Mouse (Mus musculus) forebrain, embryonic 11.5 days (tissue): ENCODE measurements around the gene Scimp. TPM values are rescaled to one million over a fixed set of nuclear protein-coding genes. Genes with fewer than 3 reads are reported as not detected.
"Not testable (repeated sequence)": the region's sequence is repeated elsewhere in the genome, so short reads cannot be mapped to it uniquely, and the experiment has no call there.

Experiments used
- ATAC-seq: fragments of 200-750 bp; cut with Nextera tagmentation; replicated peaks from 2 replicates; pipeline ENCODE4 v1.8.0; 2017; ENCODE audit warnings: moderate TSS enrichment; ENCODE audit not compliant: low FRiP score
- DNase-seq: peaks from one replicate; pipeline ENCODE4 v3.0.0-alpha.2; 2017; ENCODE audit warnings: low spot score
- H3K27ac ChIP-seq: fragments of 300-500 bp; sonication (generic); 2 replicates; pipeline ENCODE4 v1.5.1; 2014; ENCODE audit warnings: low read depth, low read length
- H3K27me3 ChIP-seq: fragments of 300-500 bp; sonication (generic); 2 replicates; pipeline ENCODE4 v1.6.1; 2014; ENCODE audit warnings: mild to moderate bottlenecking, low read length, mixed read lengths; ENCODE audit not compliant: control insufficient read depth, insufficient read depth
- H3K36me3 ChIP-seq: fragments of 300-500 bp; sonication (generic); 2 replicates; pipeline ENCODE4 v1.6.1; 2014; ENCODE audit warnings: mild to moderate bottlenecking, low read length, moderate library complexity, mixed read lengths; ENCODE audit not compliant: control insufficient read depth, insufficient read depth
- H3K4me1 ChIP-seq: fragments of 300-500 bp; sonication (generic); replicated peaks from 2 replicates; pipeline ENCODE4 v1.6.1; 2014; ENCODE audit warnings: low read length, mixed read lengths; ENCODE audit not compliant: control insufficient read depth, insufficient read depth
- H3K4me2 ChIP-seq: fragments of 300-500 bp; sonication (generic); 2 replicates; pipeline ENCODE4 v1.6.1; 2014; ENCODE audit warnings: low read depth, mild to moderate bottlenecking, low read length, moderate library complexity, mixed read lengths; ENCODE audit not compliant: severe bottlenecking
- H3K4me3 ChIP-seq: fragments of 300-500 bp; sonication (generic); 2 replicates; pipeline ENCODE4 v1.5.1; 2014; ENCODE audit warnings: low read depth, low read length
- H3K9ac ChIP-seq: fragments of 300-500 bp; sonication (generic); 2 replicates; pipeline ENCODE4 v1.6.1; 2014; ENCODE audit warnings: low read length
- H3K9me3 ChIP-seq: fragments of 300-500 bp; sonication (generic); 2 replicates; pipeline ENCODE4 v1.6.1; 2016; ENCODE audit warnings: low read length, mixed read lengths; ENCODE audit not compliant: control insufficient read depth
- WGBS: fragments of 180-500 bp; shearing (Covaris S2); extraction: QIAGEN DNeasy Blood & Tissue Kit; methylation state at CpG from one replicate; pipeline ENCODE4 v1.1.7; 2014; 5-methylcytosine and 5-hydroxymethylcytosine counted together
- polyA plus RNA-seq: library from polyadenylated mRNA; unstranded; fragments of >200 nt; fragmentation: Nextera tagmentation; extraction: Ambion mirVana; gene quantifications from 2 replicates; pipeline ENCODE4 v1.2.1, GENCODE M21; 2014

The Scimp gene
- polyA plus RNA-seq, 1 experiment from 2014 or later, result not detected

DNA sequence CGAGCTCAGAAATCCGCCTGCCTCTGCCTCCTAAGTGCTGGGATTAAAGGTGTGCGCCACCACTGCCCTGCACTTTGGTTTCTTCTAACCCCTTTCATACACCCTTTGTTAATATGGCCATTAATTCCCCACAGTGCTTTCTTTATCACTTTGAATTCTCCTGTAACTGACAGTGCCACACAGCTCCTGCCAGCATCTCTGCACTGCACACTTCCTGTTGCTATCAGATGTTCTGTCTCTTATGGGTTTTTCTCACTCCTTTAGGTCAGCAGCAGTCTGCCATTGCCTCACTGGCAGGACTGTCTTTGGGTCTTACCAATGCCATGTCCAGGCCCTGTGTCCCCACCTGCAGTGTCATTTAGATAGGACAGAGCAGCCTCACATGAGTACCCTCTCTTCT is 41.6 kb downstream of the Scimp start:
- ATAC-seq (no peak), DNase-seq (no peak)
- Histone ChIP-seq H3K4me2 (no peak overlapping the region), H3K4me3 (no peak overlapping the region), H3K36me3 (peaks cover 4% of the 10 kb centered on the region; the same call in 1 of the 2 replicates), H3K27me3 (no peaks in the 10 kb centered on the region), H3K27ac (no peak overlapping the region), H3K4me1 (no peaks in the 10 kb centered on the region), H3K9me3 (no peaks in the 10 kb centered on the region), H3K9ac (no peak overlapping the region)
- WGBS, result 97% methylated on average over 3 of the region's 3 CpGs

DNA sequence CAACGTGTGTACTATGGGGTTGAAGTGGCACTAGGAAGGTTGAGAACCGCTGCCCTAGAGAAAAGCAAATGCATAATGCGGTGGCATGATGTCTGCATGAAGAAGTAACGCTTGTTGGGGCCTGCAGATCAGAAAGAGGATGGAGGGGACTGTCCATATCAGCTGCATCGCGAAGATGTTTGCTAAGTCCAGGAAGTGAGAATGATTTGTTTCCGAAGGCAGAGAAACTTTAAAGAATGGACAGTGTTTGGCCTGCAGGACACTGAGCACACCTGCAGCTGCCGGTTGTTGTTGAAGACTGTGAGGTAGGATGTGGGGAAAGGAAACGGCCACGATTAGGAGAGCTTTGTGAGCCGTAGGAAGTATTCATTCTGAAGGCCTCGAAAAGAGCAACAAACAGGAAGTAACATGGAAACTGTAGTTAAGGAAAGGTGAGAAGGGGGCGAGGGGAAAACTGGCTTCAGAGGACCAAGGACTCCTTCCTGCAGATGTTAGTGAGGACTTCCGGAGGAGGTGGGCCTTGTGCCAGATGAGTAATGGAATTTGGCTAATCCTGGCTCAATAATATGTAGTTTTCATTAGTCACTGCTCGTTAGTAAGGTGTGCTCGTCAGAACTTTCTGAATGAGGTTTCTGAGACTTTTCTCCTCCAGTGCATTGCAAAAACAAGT is 46.5 kb downstream of the Scimp start:
- Histone ChIP-seq H3K36me3 (no peaks in the 10 kb centered on the region), H3K9ac (no peak overlapping the region), H3K4me1 (no peaks in the 10 kb centered on the region), H3K27me3 (no peaks in the 10 kb centered on the region), H3K4me3 (no peak overlapping the region), H3K4me2 (no peak overlapping the region), H3K27ac (no peak overlapping the region), H3K9me3 (no peaks in the 10 kb centered on the region)
- DNase-seq (no peak), ATAC-seq (no peak)
- whole genome bisulfite sequencing, result 80% methylated on average over 16 of the region's 16 CpGs

GRCm38 (mm10) chr11:70763936-70764808 is 48.2 kb downstream of the Scimp start, which contains the start of gene Zfp3:
Zfp3 (plus strand) TSS chr11:70764209.
- DNase-seq, result peak; percentile 84
- Histone ChIP-seq H3K9me3 (no peaks in the 10 kb centered on the region), H3K4me3 (peak within 1 kb of the TSS; percentile 82), H3K27me3 (no peaks in the 10 kb centered on the region), H3K4me1 (no peaks in the 10 kb centered on the region), H3K9ac (peak within 1 kb of the TSS; percentile 86), H3K36me3 (no peaks in the 10 kb centered on the region), H3K27ac (peak within 1 kb of the TSS; percentile 53), H3K4me2 (peak within 1 kb of the TSS; percentile 79)
- WGBS, result under 1% methylated on average over 76 of the region's 78 CpGs
- peak; percentile 67 for ATAC-seq

GRCm38 (mm10) chr11:70763582-70763935 is 48.8 kb downstream of the Scimp start:
- no peak for DNase-seq
- no peaks in the 10 kb centered on the region for H3K36me3 ChIP-seq
- WGBS, result 37% methylated on average over 3 of the region's 3 CpGs
- H3K27ac ChIP-seq, result no peak overlapping the region
- no peaks in the 10 kb centered on the region for H3K9me3 ChIP-seq
- peak overlapping the region; percentile 79 for H3K4me2 ChIP-seq
- H3K27me3 ChIP-seq, result no peaks in the 10 kb centered on the region
- peak overlapping the region; percentile 82 for H3K4me3 ChIP-seq
- no peaks in the 10 kb centered on the region for H3K4me1 ChIP-seq
- no peak for ATAC-seq
- peak overlapping the region; percentile 86 for H3K9ac ChIP-seq

DNA sequence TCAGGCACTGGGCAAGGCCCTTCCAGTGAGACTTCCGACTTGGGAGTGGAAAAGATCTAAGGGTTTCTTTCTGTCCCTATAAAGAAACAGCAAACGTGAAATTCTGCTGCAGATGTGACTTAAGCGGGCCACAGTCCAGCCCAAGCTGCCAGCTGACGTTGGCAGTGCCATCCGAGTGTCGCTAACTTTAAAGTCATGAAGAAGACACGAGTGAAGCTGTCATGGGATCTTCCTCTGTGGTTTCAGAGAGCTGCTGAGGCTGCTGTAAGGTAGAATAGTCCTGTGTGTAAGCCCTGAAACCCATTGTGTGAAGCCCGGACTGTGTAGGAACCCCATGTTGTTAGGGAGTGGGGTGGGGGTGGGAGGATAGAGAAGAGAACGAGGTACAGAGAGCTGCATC is 49.7 kb downstream of the Scimp start:
- Histone ChIP-seq H3K9me3 (no peaks in the 10 kb centered on the region), H3K36me3 (no peaks in the 10 kb centered on the region), H3K4me1 (no peaks in the 10 kb centered on the region), H3K27ac (no peak overlapping the region), H3K4me2 (no peak overlapping the region), H3K27me3 (no peaks in the 10 kb centered on the region), H3K4me3 (no peak overlapping the region), H3K9ac (no peak overlapping the region)
- ATAC-seq, result no peak
- WGBS, result 85% methylated on average over 9 of the region's 9 CpGs
- no peak for DNase-seq

GRCm38 (mm10) chr11:70760446-70760845 is 51.9 kb downstream of the Scimp start:
- not testable (repeated sequence) for H3K9ac ChIP-seq, H3K27me3 ChIP-seq, DNase-seq, H3K27ac ChIP-seq, H3K9me3 ChIP-seq, H3K4me2 ChIP-seq, H3K4me3 ChIP-seq, ATAC-seq, H3K36me3 ChIP-seq, H3K4me1 ChIP-seq
- 70% methylated on average over 3 of the region's 3 CpGs for WGBS

- ATAC-seq, result no peak
- 9% methylated on average over 7 of the region's 7 CpGs for WGBS
- H3K9ac ChIP-seq, result 0 out of 2 replicates have a peak overlapping the region, but pooled peaks have one; percentile 20
Measured at GRCm38 (mm10) chr11:70755645-70756044, 56.7 kb downstream of the Scimp start.

GRCm38 (mm10) chr11:70754958-70755357 is 57.4 kb downstream of the Scimp start:
- Histone ChIP-seq H3K27ac (no peak overlapping the region), H3K4me3 (no peak overlapping the region), H3K9me3 (no peaks in the 10 kb centered on the region), H3K27me3 (no peaks in the 10 kb centered on the region), H3K9ac (no peak overlapping the region), H3K36me3 (no peaks in the 10 kb centered on the region), H3K4me1 (no peaks in the 10 kb centered on the region), H3K4me2 (no peak overlapping the region)
- WGBS, result 60% methylated on average over 7 of the region's 7 CpGs
- DNase-seq, result no peak
- ATAC-seq, result no peak

More at GRCm38 (mm10) chr11:70755645-70756044, 56.7 kb downstream of the Scimp start:
- no peak overlapping the region for H3K4me2 ChIP-seq
- H3K36me3 ChIP-seq, result no peaks in the 10 kb centered on the region
- H3K27me3 ChIP-seq, result no peaks in the 10 kb centered on the region
- no peak overlapping the region for H3K27ac ChIP-seq
- DNase-seq, result peak; percentile 90
- H3K4me3 ChIP-seq, result no peak overlapping the region
- H3K9me3 ChIP-seq, result no peaks in the 10 kb centered on the region
- no peaks in the 10 kb centered on the region for H3K4me1 ChIP-seq
